Mouse (Mus musculus) embryonic stem cell, embryonic (primary cell): ENCODE measurements around the gene Sdad1.

Source experiments
- CTCF ChIA-PET, 4 experiments: fragments of 300-600 bp in 2 of 4; fragments of 350-600 bp in 2 of 4; sonication (Branson Sonifier 250); formaldehyde crosslinking; loops; one replicate each; lab custom pipeline; 2022; ENCODE audit warnings: inconsistent platforms in 2 of 4; lab: Charles Lee
- POLR2A ChIA-PET, 4 experiments: fragments of 300-600 bp in 2 of 4; fragments of 350-600 bp in 2 of 4; sonication (Branson Sonifier 250); formaldehyde crosslinking; loops; one replicate each; lab custom pipeline; 2022; ENCODE audit warnings: antibody characterized with exemption in 4 of 4, inconsistent platforms in 1 of 4; lab: Charles Lee

Gene Sdad1

DNA sequence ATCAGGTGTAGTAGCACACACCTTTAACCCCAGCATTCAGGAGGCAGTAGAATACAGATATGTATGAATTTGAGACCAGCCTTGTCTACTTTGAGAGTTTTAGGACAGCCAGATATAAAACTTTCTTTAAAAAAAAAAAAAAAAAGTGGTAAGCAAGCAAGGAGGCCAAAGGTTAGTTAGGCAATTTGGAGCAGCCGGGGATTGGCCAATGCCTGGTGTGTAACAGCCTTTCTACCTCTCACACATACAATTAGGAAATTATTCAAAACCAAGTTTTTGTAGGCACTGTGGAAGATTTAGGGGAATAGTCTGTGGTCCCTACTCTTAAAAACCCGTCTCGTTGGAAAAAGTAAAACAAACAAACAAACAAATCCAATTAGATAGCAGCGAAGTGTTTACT lies 12.3 kb upstream of the Sdad1 start:
- CTCF ChIA-PET = interaction anchor here in 1 of 4 experiments (1.1 kb wide), 1 partner anchor 75 kb away, joined by 3 read pairs; no protein-coding TSS in a partner anchor
- POLR2A ChIA-PET = interaction anchor here in 1 of 4 experiments (1.3 kb wide), 1 partner anchor 9 kb away, joined by 3 read pairs; the partner anchor contains the start of gene Art3

DNA sequence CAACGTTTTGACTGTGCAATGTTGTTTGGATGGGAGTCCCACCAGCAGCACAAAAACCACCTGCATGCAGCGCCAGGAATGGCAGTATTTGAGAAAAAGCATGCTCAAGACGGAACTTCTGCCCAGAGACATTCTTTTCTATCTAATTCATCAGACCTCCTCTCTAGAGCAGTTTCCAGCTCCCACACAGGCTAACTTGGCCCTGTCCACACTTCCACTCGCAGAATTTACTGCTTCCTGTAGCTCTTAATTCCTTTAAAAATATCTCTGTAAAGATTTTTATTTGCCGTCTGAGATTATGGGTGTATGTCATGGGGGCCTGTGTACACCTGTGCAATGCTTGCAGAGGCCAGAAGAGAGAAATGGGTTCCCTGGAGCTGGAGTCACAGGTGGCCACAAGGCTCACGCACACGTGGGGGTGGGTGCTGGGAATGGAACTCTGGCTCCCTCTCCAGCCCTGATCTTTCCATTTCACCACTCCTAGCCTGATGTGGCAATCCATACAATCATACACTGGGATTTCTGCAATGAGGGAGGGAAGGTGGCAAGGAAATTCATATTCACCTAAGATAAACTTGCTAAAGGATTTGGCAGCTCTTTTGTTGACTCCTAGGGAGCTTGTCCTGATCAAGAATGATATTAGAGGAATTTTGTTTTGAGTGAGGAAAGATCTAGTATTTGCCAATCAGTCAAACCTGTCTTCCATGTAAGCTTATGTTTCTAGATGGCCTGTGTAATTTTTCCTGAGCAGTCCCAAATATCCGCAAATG lies 11.5 kb upstream of the Sdad1 start:
- POLR2A ChIA-PET = interaction anchor here in 2 of 4 experiments (0.7 to 1.3 kb wide), 3 partner anchors 10 to 79 kb away, joined by 3 read pairs; partner anchors contain the start of gene Art3 (in 1 of the 2)
- CTCF ChIA-PET = interaction anchor here in 3 of 4 experiments (0.7 to 1.3 kb wide), 3 partner anchors 9 to 76 kb away, joined by 3 to 4 read pairs (median 3); no protein-coding TSS in a partner anchor

DNA sequence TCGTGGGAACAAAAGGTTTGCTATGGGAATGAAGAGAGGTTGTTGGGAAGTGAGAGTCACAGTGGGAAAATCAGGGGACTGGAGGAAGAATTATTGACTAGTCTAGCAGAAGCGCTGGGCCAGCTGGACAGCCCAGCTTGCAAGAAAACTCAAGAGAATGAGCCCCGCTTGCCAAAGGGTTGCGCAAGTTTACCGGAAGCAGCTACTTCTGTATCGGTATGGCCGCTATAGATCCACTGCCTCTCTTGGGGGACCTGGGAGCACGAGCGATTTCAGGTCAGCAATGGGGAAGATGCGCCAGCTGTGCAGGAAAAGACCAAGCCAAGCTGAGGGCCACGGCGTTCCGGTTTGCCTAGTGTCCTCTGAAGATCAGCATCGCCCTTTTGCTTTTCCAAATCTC lies 8.3 kb upstream of the Sdad1 start:
- POLR2A ChIA-PET = interaction anchor here in 1 of 4 experiments (1.0 kb wide), 1 partner anchor 9 kb away, joined by 5 read pairs; the partner anchor contains the start of gene Sdad1

DNA sequence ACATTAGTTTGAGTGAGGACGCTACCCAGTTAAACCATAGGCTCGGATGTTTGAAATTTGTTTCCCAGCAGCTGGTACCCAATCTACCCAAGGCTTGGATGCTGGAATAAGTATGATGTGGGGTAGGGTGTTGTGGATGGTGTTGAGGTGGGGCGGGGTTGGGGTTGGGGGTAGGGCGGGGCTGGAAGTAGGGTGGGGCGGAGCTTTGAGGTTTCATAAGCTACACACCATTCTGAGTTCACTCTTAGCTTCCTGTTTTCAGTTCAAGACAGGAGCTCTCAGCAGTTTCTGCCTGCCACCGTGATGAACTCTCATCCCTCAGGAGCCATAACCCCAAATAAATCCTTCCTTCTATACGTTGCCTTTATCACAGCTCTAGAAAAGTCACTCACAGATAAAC lies 7.8 kb upstream of the Sdad1 start:
- CTCF ChIA-PET = interaction anchor here in 1 of 4 experiments (1.0 to 1.5 kb wide), 2 partner anchors 8 to 67 kb away, joined by 3 read pairs; partner anchors contain the start of gene Sdad1

More for the DNA sequence above, 8.3 kb upstream of the Sdad1 start:
- CTCF ChIA-PET = interaction anchor here in 1 of 4 experiments (1.0 to 1.5 kb wide), 2 partner anchors 9 to 66 kb away, joined by 3 read pairs; partner anchors contain the start of gene Sdad1

DNA sequence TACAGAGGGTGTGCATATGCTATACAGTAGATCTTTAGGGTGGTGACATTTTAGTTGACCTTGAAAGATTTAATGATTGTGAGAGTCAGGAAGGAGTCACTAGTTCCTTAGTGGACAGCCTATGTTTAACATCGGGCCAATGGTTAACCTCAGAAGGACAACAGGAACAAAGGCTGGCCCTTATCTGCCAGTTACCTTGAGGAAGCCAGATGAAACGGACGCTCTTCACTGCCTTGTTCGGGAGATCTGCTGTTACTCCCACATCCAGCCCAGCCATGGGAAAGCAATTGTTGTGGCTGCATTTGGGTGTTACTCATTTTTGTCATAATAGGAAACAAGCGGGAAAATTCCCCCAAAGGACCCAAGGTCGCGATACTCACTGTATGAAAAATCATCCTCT lies 3.5 kb upstream of the Sdad1 start:
- POLR2A ChIA-PET = no interaction called here
- CTCF ChIA-PET = interaction anchor here in 1 of 4 experiments (2.1 kb wide), 1 partner anchor 84 kb away, joined by 4 read pairs; no protein-coding TSS in a partner anchor

More for the DNA sequence above, 7.8 kb upstream of the Sdad1 start:
- POLR2A ChIA-PET = interaction anchor here in 1 of 4 experiments (1.0 kb wide), 1 partner anchor 8 kb away, joined by 5 read pairs; the partner anchor contains the start of gene Sdad1

DNA sequence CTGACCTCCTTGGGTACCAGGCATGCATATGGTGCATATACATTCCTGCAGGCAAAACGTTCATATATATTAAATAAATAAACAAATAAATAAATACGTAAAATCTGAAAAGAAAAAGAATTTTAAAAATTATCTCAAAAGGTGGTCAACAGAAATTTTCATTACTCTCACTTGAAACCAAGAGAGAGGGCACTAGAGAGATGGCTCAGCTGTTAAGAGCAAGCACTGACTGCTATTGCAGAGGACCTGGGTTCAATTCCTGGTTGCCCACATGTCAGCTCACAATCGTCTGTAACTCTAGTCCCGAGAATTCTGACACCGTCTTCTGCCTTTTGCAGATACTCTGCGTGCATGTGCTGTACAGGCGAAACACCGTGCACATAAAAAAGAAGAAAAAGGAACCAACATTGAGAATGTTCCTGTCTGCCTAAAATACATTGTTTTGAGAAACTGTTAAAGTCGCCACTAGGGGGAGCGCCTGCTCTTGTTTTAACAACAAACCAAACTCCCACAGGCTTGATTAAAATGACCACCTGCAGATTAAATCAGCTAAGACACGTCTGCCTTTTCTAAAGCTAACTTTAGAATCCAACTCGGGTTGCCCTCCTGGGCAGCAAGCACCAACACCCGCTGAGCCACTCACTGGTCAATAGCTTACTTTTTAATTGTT lies 1.9 kb upstream of the Sdad1 start:
- ChIA-PET CTCF (interaction anchor here (0.6 to 2.1 kb wide), 31 partner anchors 9 to 958 kb away, joined by 3 to 14 read pairs (median 3); partner anchors contain the start of gene Ccdc158 (in 1 of the 4)), POLR2A (interaction anchor here in 3 of 4 experiments (0.6 to 1.5 kb wide), 5 partner anchors 10 to 99 kb away, joined by 3 to 5 read pairs (median 4); partner anchors contain the start of gene Art3 (in 1 of the 3))

DNA sequence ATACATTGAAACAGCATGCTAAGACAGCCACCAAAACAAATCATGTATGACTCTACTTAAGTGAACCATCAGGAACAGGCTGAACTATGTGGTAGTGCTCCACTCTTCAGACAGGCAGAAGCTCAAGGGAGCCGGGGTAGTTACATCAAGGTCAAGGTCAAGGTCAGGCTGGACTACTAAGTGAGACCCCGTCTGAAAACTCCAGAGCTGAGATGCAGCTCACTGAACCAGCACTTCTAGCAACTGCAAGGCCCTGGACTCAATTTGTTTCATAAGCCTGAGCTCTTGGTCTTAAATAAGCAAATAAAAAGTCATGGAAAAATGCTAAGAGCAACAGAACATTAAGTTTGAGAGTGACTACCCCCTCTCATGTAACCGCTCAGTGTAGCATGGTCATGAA lies 6.0 kb downstream of the Sdad1 start:
- POLR2A ChIA-PET = interaction anchor here in 2 of 4 experiments (0.5 to 2.8 kb wide), 4 partner anchors 8 to 120 kb away, joined by 3 to 8 read pairs (median 5); no protein-coding TSS in a partner anchor
- CTCF ChIA-PET = interaction anchor here in 2 of 4 experiments (0.6 to 1.1 kb wide), 3 partner anchors 66 to 82 kb away, joined by 3 read pairs; no protein-coding TSS in a partner anchor

DNA sequence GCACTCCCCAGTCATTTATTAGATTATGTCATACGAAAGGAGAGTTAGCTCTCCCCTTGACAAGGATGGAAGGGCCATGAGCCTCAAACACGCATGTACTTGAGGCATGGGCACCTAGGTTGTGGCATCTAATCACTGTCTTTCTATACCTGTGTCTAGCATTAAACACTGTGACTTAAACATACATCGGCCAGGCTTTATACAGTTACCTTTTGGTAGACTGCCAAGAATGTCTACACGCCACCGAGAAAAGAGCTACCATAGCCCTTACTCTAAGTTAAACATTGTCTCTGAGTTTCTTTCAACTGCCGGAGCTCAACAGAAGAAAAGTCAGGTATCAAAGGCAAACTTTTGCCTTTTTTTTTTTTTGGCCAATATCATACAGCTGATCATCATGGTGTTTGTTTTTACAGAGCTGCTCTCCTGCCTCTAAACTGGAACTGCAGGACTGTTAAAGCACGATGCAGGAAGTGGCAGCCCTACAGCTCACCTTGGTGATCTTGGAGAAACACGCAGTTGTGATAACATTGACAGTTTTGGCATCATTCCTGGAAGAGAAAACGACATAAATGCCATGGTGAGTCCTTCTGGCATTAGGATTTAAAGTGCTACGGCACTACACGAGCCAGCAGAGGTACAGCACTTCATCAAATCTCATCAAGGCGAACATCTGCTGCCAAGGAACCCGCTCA lies 8.0 kb downstream of the Sdad1 start:
- CTCF ChIA-PET = interaction anchor here in 3 of 4 experiments (0.6 to 1.4 kb wide), 4 partner anchors 78 to 101 kb away, joined by 3 to 6 read pairs (median 4); no protein-coding TSS in a partner anchor
- POLR2A ChIA-PET = interaction anchor here in 2 of 4 experiments (0.6 to 2.8 kb wide), 3 partner anchors 10 to 785 kb away, joined by 3 to 7 read pairs (median 3); partner anchors contain the start of gene Parm1 (in 1 of the 2)

DNA sequence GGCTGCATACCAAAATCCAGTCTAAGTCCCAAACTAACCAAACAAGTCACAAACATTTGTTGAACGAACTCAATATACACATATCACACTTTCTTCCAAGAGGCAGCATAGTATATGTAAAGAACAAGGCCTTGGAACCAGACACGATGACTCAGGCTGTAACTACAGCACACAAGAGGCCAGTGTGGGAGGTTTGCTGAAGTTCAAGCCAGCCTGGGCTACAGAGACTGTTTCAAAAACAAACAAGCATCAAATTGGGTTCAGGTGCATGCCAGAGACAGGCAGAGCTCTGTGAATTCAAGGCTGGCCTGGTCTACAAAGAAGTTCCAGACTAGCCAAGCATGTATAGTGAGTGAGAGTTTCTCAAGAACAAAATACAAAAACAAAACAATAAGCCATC lies 15.8 kb downstream of the Sdad1 start:
- ChIA-PET CTCF (no interaction called here), POLR2A (interaction anchor here in 3 of 4 experiments (0.7 to 2.2 kb wide), 3 partner anchors 9 to 84 kb away, joined by 3 to 7 read pairs (median 3); no protein-coding TSS in a partner anchor)

DNA sequence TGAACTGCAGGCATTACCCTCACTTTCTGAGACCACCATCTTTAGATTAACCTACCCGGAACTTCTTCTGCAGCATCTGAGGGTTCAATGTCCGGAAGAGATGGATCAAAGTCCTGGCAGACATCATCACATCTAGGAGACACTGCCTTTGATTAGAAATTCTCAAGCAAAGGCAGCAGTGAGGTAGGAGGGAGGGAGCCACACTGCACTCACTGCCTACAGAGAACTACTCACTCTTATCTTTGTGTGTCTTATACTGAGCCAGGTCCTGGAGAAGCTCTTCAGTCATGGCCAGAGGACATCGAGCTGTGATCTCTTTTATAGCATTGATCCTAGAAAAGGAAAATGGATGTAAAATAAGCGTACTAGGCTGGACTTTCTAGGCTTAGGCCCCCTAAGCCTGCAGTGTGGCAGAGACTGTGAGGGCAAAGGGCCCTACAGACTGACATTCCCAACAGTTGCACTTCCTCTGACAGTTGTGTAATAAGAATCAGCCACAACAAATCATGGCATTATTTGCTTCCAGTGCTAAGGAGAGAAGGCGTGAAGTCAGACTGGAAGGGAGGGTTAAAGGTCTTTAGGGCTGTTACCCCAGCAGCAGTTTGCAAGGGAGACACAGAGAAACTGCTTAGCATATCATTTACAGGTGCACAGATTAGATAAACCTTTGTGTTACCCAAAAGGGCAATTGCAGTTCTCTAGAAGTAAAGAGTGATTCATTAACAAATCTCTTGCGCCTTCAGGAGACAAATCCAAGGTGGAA lies 18.4 kb downstream of the Sdad1 start:
- CTCF ChIA-PET = no interaction called here

DNA sequence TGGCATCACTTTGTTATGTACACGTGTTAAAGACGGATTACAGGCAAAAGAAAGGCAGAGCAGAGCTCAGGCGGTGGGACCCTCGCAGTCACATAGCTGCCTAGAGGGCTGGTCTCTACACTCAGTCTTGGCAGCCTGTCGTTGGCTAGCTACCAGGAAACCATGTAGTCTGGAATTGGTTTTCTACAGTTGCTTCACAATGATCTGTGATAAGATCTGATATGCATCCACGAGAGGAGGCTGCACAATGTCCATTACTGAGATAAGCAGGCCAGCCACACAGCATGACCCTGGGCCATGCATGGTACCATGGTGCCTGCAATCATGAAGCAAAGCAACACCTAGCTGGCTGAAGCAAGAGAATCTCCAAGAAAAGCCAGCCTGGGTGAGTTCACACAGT lies 22.4 kb downstream of the Sdad1 start:
- ChIA-PET POLR2A (interaction anchor here in 1 of 4 experiments (3.2 kb wide), 1 partner anchor 22 kb away, joined by 12 read pairs; the partner anchor contains the start of gene Sdad1), CTCF (no interaction called here)

More for the DNA sequence above, 18.4 kb downstream of the Sdad1 start:
- POLR2A ChIA-PET = no interaction called here

DNA sequence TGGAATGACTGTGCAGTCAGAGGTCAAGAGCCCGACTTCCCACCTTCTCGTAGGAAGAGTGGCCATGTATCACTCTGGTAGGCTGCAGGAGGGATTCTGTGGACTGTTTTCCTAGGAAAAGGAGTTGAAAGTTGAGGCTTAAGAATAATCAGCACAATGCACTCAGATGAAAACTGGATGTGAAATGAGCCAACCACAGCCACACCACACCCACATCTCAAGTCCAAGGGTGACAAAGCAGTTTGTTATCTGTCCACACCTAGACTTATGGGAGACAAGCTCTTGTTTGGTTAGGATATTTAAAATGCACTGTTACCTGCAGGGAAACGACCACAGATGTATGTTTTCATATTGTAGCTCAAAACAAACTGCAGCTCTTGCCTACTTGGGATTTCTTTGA lies 27.2 kb downstream of the Sdad1 start:
- POLR2A ChIA-PET = interaction anchor here in 1 of 4 experiments (0.7 to 1.8 kb wide), 6 partner anchors 12 to 106 kb away, joined by 3 to 8 read pairs (median 3); no protein-coding TSS in a partner anchor
- CTCF ChIA-PET = interaction anchor here in 1 of 4 experiments (0.7 kb wide), 1 partner anchor 90 kb away, joined by 6 read pairs; no protein-coding TSS in a partner anchor

DNA sequence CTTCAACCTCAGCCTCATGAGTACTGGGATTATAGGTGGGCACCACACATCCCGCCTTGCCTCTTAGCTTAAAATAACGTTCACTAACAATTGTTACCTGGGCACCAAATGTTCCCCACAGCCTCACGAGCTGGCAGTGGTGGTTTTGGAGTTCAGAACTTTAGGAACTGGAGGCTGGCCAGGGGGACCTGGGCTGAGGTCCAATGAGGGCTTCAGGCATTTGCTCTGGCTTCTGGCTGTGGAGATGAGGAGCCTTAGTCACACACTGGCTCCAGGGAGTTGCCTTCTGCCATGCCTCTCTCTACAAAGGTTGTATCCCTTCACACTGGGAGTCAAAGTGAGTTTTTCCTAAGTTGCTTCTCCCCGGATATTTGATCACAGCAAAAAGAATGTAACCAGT lies 27.7 kb downstream of the Sdad1 start:
- CTCF ChIA-PET = no interaction called here
- POLR2A ChIA-PET = interaction anchor here in 1 of 4 experiments (0.7 to 1.7 kb wide), 4 partner anchors 12 to 106 kb away, joined by 3 to 5 read pairs (median 4); no protein-coding TSS in a partner anchor

DNA sequence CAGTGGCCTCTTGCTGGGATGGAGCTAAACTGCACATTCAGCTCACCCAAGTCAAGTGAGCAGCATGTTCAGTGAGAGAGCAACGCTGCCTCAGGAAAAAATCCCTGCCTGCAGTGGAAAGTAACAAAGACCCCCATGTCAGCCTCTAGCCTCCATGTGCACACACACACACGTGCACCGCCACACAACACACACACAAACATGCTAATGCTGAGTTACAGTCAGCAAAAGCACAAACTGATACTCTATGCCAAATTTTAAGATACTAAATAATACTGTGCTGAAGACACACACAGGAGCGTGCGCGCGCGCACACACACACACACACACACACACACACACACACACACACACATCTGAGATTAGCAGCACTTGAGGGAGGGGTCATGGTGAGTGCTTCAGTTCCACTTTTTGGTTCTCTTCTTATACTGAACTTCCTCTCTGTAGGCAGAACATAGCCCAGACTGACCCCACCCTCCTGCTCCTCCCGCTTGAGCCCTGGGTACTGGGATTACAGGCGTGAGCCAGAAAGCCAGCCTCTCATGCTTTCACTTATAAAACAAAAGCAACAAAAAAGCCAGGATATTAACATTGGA lies 31.2 kb downstream of the Sdad1 start:
- ChIA-PET CTCF (interaction anchor here in 2 of 4 experiments (0.6 to 1.6 kb wide), 4 partner anchors 28 to 852 kb away, joined by 3 to 4 read pairs (median 4); no protein-coding TSS in a partner anchor), POLR2A (interaction anchor here in 3 of 4 experiments (0.6 to 3.3 kb wide), 10 partner anchors 9 to 237 kb away, joined by 3 to 10 read pairs (median 5); partner anchors contain the start of gene Ppef2 (in 1 of the 3))

DNA sequence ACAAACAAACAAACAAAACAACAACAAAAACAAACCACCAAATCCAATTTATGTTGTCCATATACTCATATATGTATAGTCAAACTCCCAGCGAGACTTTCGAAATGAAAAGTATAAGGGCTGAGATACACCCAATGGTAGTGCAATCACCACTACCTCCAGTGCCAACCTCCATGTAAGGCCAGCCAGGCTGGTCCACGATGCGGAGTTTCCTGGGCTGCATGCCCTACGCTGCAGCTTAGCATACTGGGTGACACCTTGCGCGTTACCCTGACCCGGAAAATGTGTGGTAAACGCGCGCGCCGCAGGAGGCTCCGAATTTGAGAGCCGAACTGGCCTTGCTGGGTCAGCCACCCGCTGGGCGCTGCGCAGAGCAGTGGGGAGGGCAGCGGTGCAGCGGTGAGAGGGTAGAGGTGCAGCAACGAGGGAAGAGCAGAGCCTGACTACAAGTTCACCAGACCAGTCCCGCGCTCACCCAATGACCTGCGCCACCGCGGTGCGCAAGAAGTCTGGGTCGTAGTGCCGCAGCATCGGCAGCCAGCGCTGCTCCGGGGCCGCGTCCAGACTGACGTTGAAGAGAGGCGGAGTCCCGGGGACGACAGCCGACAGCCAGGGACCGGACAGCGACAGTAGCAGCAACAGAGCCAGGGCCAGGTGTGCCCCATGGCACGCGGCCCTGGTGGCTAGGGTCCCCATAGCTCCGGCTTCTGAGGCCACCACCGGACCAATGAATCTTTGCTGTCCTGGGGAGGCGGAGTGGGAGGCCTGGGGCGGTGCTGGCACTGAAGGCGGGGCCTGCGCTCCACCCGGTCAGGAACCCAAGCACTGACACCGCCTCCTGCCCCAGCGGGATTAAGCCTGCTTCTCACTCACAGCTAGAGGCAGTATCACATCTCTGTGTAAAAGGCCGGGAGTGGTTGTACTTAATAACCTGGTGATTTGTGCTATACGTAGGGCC lies 32.6 kb downstream of the Sdad1 start, which contains the start of gene Naaa:
TSS of gene Naaa (minus strand) at position 734 of the 958 bp plus-strand sequence.
- POLR2A ChIA-PET = interaction anchor here in 3 of 4 experiments (0.5 to 3.3 kb wide), 23 partner anchors 8 to 235 kb away, joined by 3 to 11 read pairs (median 4); partner anchors contain the start of genes G3bp2 (in 1 of the 3), Ppef2 (in 1 of the 3) and Sdad1 (in 1 of the 3)
- CTCF ChIA-PET = interaction anchor here in 2 of 4 experiments (0.6 to 1.6 kb wide), 6 partner anchors 25 to 104 kb away, joined by 3 to 4 read pairs (median 4); no protein-coding TSS in a partner anchor
